Mouse (Mus musculus) C2C12 (cell line): ENCODE results near the gene Pld4. TPM values are rescaled to one million over a fixed set of nuclear protein-coding genes. Genes with fewer than 3 reads are reported as not detected.
A peak's percentile ranks its signal among the peaks of the same experiment; 100 is the strongest.

Experiments used
- H3K27me3 ChIP-seq: one replicate; pipeline ENCODE4 v1.6.1; 2011; ENCODE audit not compliant: control insufficient read depth, insufficient read depth, insufficient read length
- H3K36me3 ChIP-seq: one replicate; pipeline ENCODE4 v1.6.1; 2011; ENCODE audit not compliant: control insufficient read depth, insufficient read depth
- H3K4me3 ChIP-seq: one replicate; pipeline ENCODE4 v1.5.1; 2011; ENCODE audit warnings: mild to moderate bottlenecking, control low read depth; ENCODE audit not compliant: poor library complexity, insufficient read depth, severe bottlenecking
- H3K79me2 ChIP-seq: one replicate; pipeline ENCODE4 v1.6.1; 2011; ENCODE audit not compliant: control insufficient read depth, insufficient read depth
- H3K79me3 ChIP-seq: one replicate; pipeline ENCODE4 v1.6.1; 2011; ENCODE audit warnings: low read depth, control low read depth
- H3ac ChIP-seq: one replicate; pipeline ENCODE3; 2011; ENCODE audit warnings: low read depth; ENCODE audit not compliant: control insufficient read depth, insufficient read length
- CEBPB ChIP-seq: IDR thresholded peaks from one replicate; pipeline ENCODE4 v1.6.1; 2011; ENCODE audit warnings: low read depth, mild to moderate bottlenecking, control low read depth, moderate library complexity
- CTCF ChIP-seq: IDR thresholded peaks from one replicate; pipeline ENCODE4 v1.5.1; 2011; ENCODE audit not compliant: control insufficient read depth, insufficient read depth, insufficient read length
- FOSL1 ChIP-seq: IDR thresholded peaks from one replicate; pipeline ENCODE4 v1.8.0; 2011; ENCODE audit warnings: mild to moderate bottlenecking, low read length; ENCODE audit not compliant: poor library complexity, insufficient read depth, severe bottlenecking
- MAX ChIP-seq: IDR thresholded peaks from one replicate; pipeline ENCODE4 v1.6.1; 2011; ENCODE audit warnings: mild to moderate bottlenecking, control low read depth
- MYOD1 ChIP-seq: IDR thresholded peaks from one replicate; pipeline ENCODE4 v1.6.1; 2011; ENCODE audit warnings: low read depth; ENCODE audit not compliant: control insufficient read depth, insufficient read length
- MYOG ChIP-seq: IDR thresholded peaks from one replicate; pipeline ENCODE4 v1.6.1; 2011; ENCODE audit not compliant: control insufficient read depth, insufficient read length; ENCODE audit errors: extremely low read depth
- USF1 ChIP-seq: IDR thresholded peaks from one replicate; pipeline ENCODE4 v1.6.1; 2011; ENCODE audit warnings: low read depth, mild to moderate bottlenecking, control low read depth, moderate library complexity
- polyA plus RNA-seq: library from polyadenylated mRNA; unstranded; fragments of >200 nt; fragmentation: generic; extraction: Trizol; gene quantifications from one replicate; pipeline ENCODE4 v1.2.1, GENCODE M21; 2012; ENCODE audit warnings: missing spikeins

Gene Pld4
- polyA plus RNA-seq, 1 experiment = not detected

GRCm38 (mm10) chr12:112742768-112743167 is 17.7 kb upstream of the Pld4 start:
- H3K36me3 ChIP-seq = peaks cover 25% of the 10 kb centered on the region
- TF ChIP-seq CTCF (no peak), MYOD1 (no peak), CEBPB (no peak), MYOG (no peak), FOSL1 (no peak), MAX (no peak), USF1 (no peak)
- no peaks in the 10 kb centered on the region for H3K79me3 ChIP-seq
- H3K79me2 ChIP-seq = no peaks in the 10 kb centered on the region
- no peak overlapping the region for H3ac ChIP-seq
- H3K27me3 ChIP-seq = no peaks in the 10 kb centered on the region
- H3K4me3 ChIP-seq = no peak overlapping the region

GRCm38 (mm10) chr12:112743168-112743975 is 17.1 kb upstream of the Pld4 start:
- Histone ChIP-seq H3K79me3 (no peaks in the 10 kb centered on the region), H3K79me2 (no peaks in the 10 kb centered on the region), H3K36me3 (peaks cover 25% of the 10 kb centered on the region), H3K27me3 (no peaks in the 10 kb centered on the region), H3ac (peak overlapping the region; percentile 19), H3K4me3 (no peak overlapping the region)
- no peak for TF ChIP-seq USF1
- peak; percentile 84 for TF ChIP-seq CTCF
- TF ChIP-seq MYOG = no peak
- TF ChIP-seq FOSL1 = no peak
- no peak for TF ChIP-seq MYOD1
- no peak for TF ChIP-seq MAX

- no peaks in the 10 kb centered on the region for H3K27me3 ChIP-seq
- H3K79me3 ChIP-seq = no peaks in the 10 kb centered on the region
- no peak overlapping the region for H3K4me3 ChIP-seq
- H3K79me2 ChIP-seq = no peaks in the 10 kb centered on the region
- no peak overlapping the region for H3ac ChIP-seq
- peaks cover 25% of the 10 kb centered on the region for H3K36me3 ChIP-seq
- no peak for TF ChIP-seq MYOD1
- no peak for TF ChIP-seq MAX
- TF ChIP-seq CTCF = no peak
- no peak for TF ChIP-seq MYOG
- TF ChIP-seq FOSL1 = no peak
- no peak for TF ChIP-seq USF1
Observed at GRCm38 (mm10) chr12:112744211-112744610, 16.2 kb upstream of the Pld4 start.

GRCm38 (mm10) chr12:112744891-112745580 is 15.4 kb upstream of the Pld4 start:
- Histone ChIP-seq H3K79me2 (no peaks in the 10 kb centered on the region), H3K36me3 (peaks cover 25% of the 10 kb centered on the region), H3ac (no peak overlapping the region), H3K79me3 (no peaks in the 10 kb centered on the region), H3K27me3 (no peaks in the 10 kb centered on the region), H3K4me3 (no peak overlapping the region)
- TF ChIP-seq USF1 (no peak), FOSL1 (no peak), CEBPB (no peak), MAX (no peak), CTCF (no peak), MYOG (no peak), MYOD1 (no peak)

- Histone ChIP-seq H3K27me3 (no peaks in the 10 kb centered on the region), H3K36me3 (peaks cover 22% of the 10 kb centered on the region), H3K79me3 (no peaks in the 10 kb centered on the region), H3K79me2 (no peaks in the 10 kb centered on the region), H3ac (no peak overlapping the region), H3K4me3 (no peak overlapping the region)
- TF ChIP-seq MAX (no peak), CEBPB (no peak), USF1 (no peak), MYOD1 (no peak), CTCF (no peak), MYOG (no peak), FOSL1 (no peak)
Observed at GRCm38 (mm10) chr12:112745716-112746115, 14.7 kb upstream of the Pld4 start.
